Mouse (Mus musculus) adrenal gland, adult 8-10 months (tissue): ENCODE measurements around the gene Gm4858. TPM values are rescaled to one million over a fixed set of nuclear protein-coding genes. Genes with fewer than 3 reads are reported as not detected.
"Not testable (repeated sequence)": the region's sequence is repeated elsewhere in the genome, so short reads cannot be mapped to it uniquely, and the experiment has no call there.

Experiments used
- DNase-seq: peaks from one replicate; pipeline ENCODE4 v3.0.0; 2022
- total RNA-seq, 4 experiments: library from RNA; stranded (reverse); gene quantifications; 2 replicates each; pipeline ENCODE4 v1.2.4; 2022

Gene Gm4858
- total RNA-seq = not detected

DNA sequence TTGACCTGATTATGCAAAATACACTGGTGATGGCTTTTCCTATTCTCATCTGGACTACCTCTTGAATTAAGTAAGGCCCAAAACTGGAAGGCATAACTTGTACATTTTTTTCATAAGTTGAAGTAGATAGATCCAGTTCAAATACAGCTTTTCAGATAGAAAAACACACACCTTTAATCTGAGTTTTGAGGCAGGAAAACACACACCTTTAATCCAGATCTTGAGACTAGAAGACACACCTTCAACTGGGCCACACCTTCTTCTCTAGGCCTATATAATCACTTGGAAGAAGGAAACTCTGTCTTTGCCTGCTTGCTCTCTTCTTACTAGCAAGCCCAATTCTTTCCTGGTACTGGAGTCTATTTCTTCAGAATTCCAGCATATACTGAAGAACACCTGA is at the start of gene Gm4858:
Gm4858 (plus strand) TSS at position 301 of the 400 bp plus-strand sequence.
- DNase-seq = not testable (repeated sequence)

DNA sequence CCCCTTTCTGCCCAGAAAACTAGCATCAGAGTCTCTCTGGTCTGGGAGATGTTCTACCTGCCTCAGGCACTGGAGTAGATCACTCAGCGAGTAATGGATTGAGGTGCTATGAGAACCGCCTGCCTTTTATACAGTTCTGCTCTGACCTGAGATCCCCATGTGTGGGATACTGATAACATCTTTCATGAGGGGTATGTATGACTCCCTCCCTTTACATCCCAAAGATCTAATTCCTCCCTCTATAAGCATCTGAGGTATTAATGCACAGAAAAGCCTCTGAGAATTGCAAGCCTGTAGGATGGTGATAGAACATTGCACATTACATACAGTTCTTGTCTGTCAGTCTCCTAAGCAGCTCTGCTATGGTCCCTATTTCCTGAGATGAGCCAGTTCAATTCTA is 49.7 kb upstream of the Gm4858 start, which contains the start of gene Lce1m:
Lce1m (minus strand) TSS at position 101 of the 400 bp plus-strand sequence.
- no peak for DNase-seq

DNA sequence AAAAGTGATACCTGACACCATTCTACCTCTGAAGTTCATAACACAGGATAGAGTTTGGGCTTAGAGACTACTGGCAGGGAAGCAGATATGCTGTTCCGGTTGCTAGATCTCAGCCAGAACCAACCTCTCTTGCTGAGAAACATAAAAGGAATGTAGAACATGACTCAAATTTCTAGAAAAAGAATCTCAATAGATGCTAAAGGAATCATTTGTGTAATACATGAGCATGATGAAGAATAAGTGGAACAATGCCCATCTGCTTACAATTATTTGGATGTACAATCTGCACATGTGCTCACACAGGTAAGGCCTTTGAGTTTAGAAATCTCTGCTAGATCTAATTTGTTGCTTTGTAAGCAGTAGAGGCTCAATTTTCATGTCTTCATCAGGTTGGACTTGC is 47.5 kb upstream of the Gm4858 start:
- no peak for DNase-seq

DNA sequence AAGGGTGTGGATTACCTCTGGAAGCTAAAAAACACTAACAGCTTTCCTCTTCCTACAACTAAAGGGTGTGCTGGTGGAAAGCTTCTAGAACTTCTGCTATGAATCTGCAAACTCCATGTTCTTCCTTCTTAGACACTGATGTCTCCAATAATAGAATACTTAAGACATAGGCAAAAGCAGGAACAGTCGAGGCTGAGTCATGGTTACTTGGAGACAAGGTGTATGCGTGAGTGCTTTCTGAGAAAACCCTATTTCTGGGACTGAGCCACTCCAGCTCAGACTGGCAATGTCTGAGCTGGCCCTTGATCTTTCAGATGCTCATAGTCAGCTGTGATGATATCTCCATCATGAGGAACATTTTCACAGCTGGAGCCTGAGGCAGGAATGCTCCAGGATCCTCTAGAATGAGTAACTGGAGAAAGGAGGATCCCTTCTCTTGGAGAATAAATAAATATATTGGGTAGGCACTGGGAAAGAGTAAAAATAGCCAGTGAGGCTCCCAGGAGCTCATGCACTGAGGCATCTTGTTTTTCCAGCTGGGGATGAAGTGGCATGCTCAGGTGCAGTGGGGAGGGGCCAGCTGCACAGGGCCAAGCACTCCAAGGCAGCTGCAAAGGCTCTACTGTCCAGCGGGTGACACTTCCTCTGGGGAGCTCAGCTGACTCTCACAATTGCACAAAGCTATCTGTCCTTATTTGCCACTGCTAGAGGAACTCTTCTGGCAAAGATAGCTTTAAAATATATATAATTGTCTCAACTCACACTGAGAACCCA is 45.0 kb upstream of the Gm4858 start:
- DNase-seq = no peak

DNA sequence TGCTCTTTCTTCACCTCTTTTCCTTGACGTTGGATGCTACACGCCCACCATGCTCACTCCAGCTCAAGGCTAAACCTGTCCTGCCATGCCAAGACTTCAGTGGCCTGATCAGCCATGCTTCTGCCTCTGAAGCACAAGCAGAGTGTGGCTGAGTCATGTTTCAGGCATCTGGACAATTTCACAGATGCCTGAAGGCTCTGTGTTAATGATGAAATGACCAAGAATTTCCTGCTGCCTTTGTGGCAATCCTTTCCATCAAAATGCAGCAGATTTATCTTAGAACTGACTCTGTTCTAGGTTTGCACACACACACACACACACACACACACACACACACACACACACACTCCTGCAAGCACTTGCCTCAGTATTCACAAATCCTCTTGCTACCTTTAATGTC is 43.1 kb upstream of the Gm4858 start:
- DNase-seq = no peak

DNA sequence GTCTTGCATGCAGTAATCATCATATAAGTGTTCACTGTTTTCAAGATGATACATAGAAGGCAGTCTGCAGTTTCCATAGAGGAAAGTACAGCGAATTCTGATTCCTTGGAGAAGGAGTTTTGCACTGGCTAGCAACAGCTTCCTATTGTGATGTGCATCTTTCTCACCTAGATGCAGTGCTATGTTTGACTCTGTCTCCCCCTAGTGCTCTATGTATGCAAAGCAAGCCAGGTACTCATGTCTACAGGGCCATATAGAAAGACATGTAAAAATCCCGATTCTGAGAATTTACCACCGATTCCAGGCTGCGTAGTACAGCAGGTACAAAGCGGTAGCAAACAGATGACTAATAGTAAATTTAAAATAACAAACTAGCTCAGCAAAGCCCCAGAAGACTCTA is 37.2 kb upstream of the Gm4858 start:
- no peak for DNase-seq

DNA sequence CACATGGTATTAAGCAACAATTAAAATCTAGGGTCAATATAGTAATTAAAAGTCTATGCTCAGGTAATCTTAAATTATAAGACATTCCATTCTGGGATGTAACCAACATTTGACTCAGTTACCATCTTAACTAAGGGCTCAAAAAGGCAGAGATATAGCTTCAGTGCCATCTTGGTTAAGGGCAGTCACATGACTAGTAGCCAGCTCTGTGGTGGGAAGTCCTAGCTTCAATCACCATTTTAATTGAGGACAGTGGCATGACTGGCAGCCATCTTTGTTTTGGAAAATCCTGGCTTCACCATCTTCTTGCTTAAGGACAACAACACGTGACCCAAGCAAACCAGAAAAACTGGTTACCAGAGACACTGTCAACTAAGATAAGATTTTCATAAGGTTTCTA is 18.4 kb upstream of the Gm4858 start:
- no peak for DNase-seq

DNA sequence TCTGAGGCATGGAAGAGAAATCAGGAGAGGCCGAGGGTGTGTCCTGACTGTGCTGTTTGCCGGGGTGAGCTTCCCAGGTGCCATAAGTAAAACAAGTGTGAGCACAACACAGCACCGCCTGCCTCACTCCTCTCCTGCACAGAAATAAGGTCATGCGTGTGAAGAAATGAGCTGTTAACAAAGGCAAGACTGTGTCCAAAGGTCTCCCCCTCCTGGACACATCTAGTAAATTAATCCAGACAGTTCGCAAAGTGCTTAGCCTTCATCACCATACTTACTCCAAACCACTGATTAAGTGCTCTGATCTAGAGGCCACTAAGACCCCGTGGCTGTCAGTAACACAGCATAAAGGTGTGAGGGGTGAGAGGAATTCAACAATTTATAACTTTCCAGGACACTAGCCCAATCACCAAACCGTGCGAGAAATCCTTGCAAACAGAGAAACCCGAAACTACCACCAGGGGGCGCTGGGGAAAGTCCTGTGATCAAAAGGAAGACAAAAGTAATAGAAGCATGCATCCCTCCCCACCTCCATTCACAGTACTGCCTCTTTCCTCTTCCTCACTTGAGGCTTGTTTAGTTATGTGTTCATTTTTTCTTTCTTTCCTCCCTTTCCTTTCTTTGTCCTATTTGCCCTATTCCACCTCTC is 15.7 kb upstream of the Gm4858 start:
- DNase-seq = no peak

DNA sequence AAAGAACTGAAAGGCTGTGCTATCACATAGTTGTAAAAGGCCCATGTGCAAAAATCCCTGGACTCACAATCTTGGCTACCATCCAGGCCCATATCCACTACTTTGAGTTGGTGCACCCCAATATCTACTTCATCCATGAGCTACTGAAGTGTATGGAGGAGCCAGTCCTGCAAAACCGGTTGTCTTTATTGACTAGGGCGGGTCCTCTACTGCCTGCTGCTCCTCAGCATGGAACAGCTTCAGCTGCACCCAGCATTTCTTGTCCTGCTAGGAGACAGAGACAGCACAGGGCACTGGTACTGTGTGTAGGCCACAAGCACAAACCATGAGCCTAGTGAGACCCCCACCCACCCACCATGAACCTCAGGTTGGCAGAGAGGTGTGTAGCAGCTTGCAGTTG is 18.0 kb downstream of the Gm4858 start:
- no peak for DNase-seq

DNA sequence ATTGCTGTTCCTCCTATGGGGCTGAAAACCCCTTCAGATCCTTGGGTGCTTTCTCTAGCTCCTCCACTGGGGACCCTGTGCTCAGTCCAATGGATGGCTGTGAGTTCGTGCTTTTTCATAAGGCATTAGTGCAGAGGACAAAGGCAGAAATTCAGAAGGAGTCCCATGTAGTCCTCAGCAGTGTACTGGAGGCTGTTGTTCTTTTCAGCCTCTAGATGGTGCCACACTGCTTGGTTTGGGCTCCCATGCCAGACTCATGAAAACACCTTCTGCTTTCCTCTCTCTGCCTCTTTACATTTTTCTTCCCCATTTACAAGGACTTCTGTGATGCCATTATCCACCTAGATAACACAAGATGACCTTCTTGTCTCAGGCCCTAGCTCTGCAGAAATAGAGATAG is 25.0 kb downstream of the Gm4858 start:
- DNase-seq = not testable (repeated sequence)

DNA sequence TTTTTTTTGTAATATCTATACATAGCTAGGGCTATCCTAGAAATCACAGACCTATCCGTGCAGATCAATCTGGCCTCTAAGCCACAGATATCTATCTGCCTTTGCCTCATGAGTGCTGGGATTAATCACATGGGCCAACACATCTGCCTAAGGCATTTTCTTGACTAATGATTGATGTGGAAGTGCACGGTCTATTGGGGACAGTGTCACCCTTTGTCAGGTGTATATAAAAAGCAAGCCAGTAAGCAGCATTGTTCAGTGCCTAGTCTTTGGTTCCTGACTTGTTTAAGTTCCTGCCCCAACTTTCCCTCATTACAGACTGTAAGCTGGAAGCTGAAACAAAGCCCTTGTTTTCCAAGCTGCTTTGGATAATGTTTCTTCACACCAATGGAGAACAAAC is 27.8 kb downstream of the Gm4858 start:
- DNase-seq = no peak

DNA sequence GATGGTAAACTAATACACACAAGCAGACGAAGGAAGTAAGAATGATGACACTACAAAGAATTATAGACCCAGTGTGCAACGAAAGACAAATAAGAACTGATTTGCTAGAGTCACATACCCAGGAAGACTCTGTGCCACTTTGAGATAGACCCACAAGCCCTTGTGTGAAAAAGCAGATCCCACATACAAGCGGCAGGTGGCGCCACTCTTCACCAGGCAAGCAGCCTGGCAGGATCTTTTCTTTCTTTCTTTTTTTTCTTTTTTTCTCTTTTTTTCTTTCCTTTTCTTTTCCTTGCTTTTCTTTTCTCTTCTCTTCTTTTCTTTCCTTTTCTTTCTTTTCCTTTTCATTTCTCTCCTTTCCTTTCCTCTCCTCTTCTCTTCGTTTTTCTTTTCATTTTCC is 43.0 kb downstream of the Gm4858 start:
- no peak for DNase-seq

DNA sequence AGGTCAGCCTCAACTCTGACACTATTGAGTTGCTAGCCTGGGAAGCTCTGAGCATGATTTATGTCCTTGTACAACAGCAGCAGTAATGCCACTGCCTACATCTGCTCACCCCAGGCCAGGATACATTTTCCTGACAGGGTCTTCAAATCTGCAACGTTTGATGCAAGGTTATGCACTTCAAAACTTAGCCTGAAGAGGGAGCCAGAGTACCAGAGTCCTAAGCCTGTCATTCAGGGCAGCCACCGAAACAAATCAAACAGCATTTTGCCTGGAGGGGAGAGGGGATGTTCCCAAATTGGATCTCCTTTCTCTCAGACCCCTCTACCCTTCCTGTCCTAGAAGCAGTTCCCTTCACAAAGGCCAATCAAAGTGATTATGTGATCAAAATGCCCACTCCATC is 45.9 kb downstream of the Gm4858 start:
- no peak for DNase-seq

DNA sequence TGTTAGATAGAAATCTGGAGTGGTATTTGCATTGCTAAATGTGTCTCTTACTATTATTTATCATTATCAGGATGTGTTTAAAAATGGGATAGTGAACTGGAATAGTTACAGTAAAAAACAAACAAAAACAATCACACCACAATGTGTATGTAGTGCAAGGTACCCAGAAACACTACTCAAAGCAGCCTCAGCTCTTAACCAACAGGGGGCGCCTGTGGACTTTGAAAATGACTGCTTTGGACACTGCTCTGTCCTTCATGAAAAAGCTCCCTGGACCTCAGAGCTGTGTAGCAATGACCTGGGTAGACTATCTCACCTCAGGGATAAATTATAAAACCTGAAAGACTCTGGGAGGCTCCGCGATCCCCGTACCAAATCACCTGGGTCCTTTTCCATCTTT is 50.5 kb downstream of the Gm4858 start:
- DNase-seq = no peak

Other genes starting within 250 kb of the Gm4858 start
- gene Kprp, start 241.6 kb upstream of the Gm4858 start, total RNA-seq = not detected
- gene Lce1l, start 217.5 kb upstream of the Gm4858 start, total RNA-seq = not detected
- not detected for gene 2310050C09Rik, start 198.6 kb upstream of the Gm4858 start, total RNA-seq
- not detected for gene Lce3a, start 142.6 kb upstream of the Gm4858 start, total RNA-seq
- not detected for gene Lce3b, start 135.8 kb upstream of the Gm4858 start, total RNA-seq
- not detected for gene Lce3c, start 124.3 kb upstream of the Gm4858 start, total RNA-seq
- not detected for gene Lce3d, start 111.4 kb upstream of the Gm4858 start, total RNA-seq
- gene Lce3e, start 101.8 kb upstream of the Gm4858 start, total RNA-seq = not detected
- gene Lce3f, start 76.6 kb upstream of the Gm4858 start, total RNA-seq = not detected
- gene Crct1, start 53.1 kb upstream of the Gm4858 start, total RNA-seq = not detected
- gene Lce1m, start 49.8 kb upstream of the Gm4858 start, total RNA-seq = not detected
- gene Crnn, start 76.0 kb downstream of the Gm4858 start, total RNA-seq = not detected
- not detected for gene Flg2, start 128.5 kb downstream of the Gm4858 start, total RNA-seq
- not detected for gene Flg, start 204.7 kb downstream of the Gm4858 start, total RNA-seq